Mouse (Mus musculus): ENCODE data around the gene Ascc1. TPM values are rescaled to one million over a fixed set of nuclear protein-coding genes. Genes with fewer than 3 reads are reported as not detected.

The Ascc1 gene
- polyA plus RNA-seq (2014; fragmentation: Nextera tagmentation; extraction: Ambion mirVana), result 37.2 and 37.4 TPM in 2 replicates

DNA sequence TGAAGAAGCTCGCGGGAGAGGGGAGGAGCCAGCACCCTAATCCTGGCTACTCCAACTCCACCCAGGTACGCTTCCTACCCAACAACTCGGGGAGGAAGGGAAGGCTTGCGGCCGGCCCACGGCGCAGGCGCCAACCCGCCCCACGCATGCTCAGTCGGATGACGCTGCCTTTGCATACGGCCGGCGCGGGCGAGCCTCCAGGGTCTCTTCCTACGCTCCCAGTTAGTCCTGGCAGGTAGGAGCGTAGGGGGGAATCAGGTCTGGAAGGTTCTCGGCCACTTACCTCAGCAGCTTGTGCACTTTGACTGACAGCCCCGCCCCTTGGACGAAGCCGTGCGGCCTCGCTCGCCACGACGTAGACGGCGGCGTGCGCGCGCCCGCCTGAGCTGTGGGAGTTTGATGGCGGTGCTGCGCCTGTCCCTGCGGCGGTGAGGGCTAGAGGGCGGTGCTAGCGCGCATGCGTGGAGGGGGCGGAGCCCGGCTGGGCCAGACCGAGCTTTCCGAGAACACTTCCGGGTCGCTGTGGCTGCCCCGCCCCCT is at the start of gene Ascc1, which contains the start of gene Anapc16:
TSS of gene Ascc1 (plus strand) at position 133 of the 540 bp plus-strand sequence.
TSS of gene Anapc16 (minus strand) at position 463 of the 540 bp plus-strand sequence.
- under 1% methylated on average over 51 of the region's 51 CpGs for WGBS
- H3K4me1 ChIP-seq (replicated peaks; ENCODE audit: control insufficient read depth, insufficient read depth, low read length), result peaks cover 9% of the 10 kb centered on the region
- H3K4me3 ChIP-seq (ENCODE audit: low read depth, low read length), result peak within 1 kb of the TSS; percentile 63
- no peaks in the 10 kb centered on the region for H3K9me3 ChIP-seq (ENCODE audit: control insufficient read depth, low read length)
- H3K36me3 ChIP-seq (ENCODE audit: control insufficient read depth, insufficient read depth, low read length), result peaks cover 4% of the 10 kb centered on the region; the same call in 1 of the 2 replicates
- peak; percentile 95 for ATAC-seq (replicated peaks; ENCODE audit: low FRiP score)
- peak; percentile 99 for DNase-seq (ENCODE audit: low spot score)
- peak within 1 kb of the TSS; percentile 95 for H3K27ac ChIP-seq (ENCODE audit: low read depth, low read length)
- H3K4me2 ChIP-seq, result peak within 1 kb of the TSS; percentile 90
- no peaks in the 10 kb centered on the region for H3K27me3 ChIP-seq (replicated peaks; ENCODE audit: control insufficient read depth, insufficient read depth, low read length)
- H3K9ac ChIP-seq (ENCODE audit: low read depth, low read length), result peak within 1 kb of the TSS; percentile 82

DNA sequence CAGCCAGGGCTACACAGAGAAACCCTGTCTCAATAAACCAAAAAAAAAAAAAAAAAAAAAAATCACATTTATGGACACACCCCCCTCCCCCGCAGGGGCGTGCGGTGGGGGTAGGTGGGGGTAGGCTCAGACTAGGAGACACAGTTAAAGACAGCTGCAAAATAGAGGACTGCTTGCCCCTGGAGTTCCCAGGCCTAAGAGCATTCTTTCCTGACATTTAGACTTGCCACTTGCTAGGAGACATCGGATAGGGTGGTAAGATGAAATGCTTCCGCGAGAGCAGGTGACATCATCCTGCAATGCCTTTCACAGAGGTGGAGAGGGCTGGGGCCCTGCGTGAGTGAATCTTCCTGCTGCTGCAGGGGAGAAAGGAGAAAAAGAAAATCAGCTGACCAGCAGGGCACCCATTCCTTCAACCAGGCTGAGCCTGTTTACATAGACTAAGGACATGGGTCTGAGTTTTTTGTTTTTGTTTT is 49.0 kb upstream of the Ascc1 start:
- Histone ChIP-seq H3K9ac (ENCODE audit: low read depth, low read length) (no peak overlapping the region), H3K9me3 (ENCODE audit: control insufficient read depth, low read length) (no peaks in the 10 kb centered on the region), H3K27ac (ENCODE audit: low read depth, low read length) (no peak overlapping the region), H3K4me1 (replicated peaks; ENCODE audit: control insufficient read depth, insufficient read depth, low read length) (peaks cover 22% of the 10 kb centered on the region), H3K27me3 (replicated peaks; ENCODE audit: control insufficient read depth, insufficient read depth, low read length) (peaks cover 22% of the 10 kb centered on the region), H3K36me3 (ENCODE audit: control insufficient read depth, insufficient read depth, low read length) (peaks cover 3% of the 10 kb centered on the region; the same call in 1 of the 2 replicates), H3K4me3 (ENCODE audit: low read depth, low read length) (no peak overlapping the region), H3K4me2 (no peak overlapping the region)
- no peak for ATAC-seq (replicated peaks; ENCODE audit: low FRiP score)
- WGBS, result 33% methylated on average over 7 of the region's 7 CpGs
- no peak for DNase-seq (ENCODE audit: low spot score)

DNA sequence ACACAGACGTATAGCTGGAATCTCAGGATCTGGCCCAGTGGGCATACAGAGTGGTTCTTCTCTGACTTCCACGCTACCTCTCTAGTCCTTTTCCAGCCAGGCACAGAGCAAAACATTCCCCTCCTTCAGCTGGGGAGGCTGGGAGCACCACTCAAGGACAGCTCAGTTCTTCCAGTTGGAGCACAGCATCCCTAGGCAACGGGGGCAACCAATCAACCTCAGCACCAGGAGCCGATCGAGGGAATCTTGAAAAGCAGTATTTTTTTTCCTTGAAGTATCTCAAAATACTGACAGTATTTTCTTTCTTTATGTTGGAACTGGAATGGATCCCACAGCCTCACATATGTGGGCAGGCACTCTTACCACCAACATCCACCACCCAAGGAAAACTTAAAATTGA is 45.9 kb upstream of the Ascc1 start:
- no peaks in the 10 kb centered on the region for H3K36me3 ChIP-seq (ENCODE audit: control insufficient read depth, insufficient read depth, low read length)
- H3K9ac ChIP-seq (ENCODE audit: low read depth, low read length), result no peak overlapping the region
- DNase-seq (ENCODE audit: low spot score) (no peak), ATAC-seq (replicated peaks; ENCODE audit: low FRiP score) (no peak)
- peaks cover 21% of the 10 kb centered on the region for H3K27me3 ChIP-seq (replicated peaks; ENCODE audit: control insufficient read depth, insufficient read depth, low read length)
- no peak overlapping the region for H3K4me2 ChIP-seq
- H3K9me3 ChIP-seq (ENCODE audit: control insufficient read depth, low read length), result no peaks in the 10 kb centered on the region
- no peak overlapping the region for H3K4me3 ChIP-seq (ENCODE audit: low read depth, low read length)
- 69% methylated on average over 5 of the region's 5 CpGs for WGBS
- no peak overlapping the region for H3K27ac ChIP-seq (ENCODE audit: low read depth, low read length)
- 0 out of 2 replicates have a peak, but pooled peaks cover 3% of the 10 kb centered on the region for H3K4me1 ChIP-seq (replicated peaks; ENCODE audit: control insufficient read depth, insufficient read depth, low read length)

DNA sequence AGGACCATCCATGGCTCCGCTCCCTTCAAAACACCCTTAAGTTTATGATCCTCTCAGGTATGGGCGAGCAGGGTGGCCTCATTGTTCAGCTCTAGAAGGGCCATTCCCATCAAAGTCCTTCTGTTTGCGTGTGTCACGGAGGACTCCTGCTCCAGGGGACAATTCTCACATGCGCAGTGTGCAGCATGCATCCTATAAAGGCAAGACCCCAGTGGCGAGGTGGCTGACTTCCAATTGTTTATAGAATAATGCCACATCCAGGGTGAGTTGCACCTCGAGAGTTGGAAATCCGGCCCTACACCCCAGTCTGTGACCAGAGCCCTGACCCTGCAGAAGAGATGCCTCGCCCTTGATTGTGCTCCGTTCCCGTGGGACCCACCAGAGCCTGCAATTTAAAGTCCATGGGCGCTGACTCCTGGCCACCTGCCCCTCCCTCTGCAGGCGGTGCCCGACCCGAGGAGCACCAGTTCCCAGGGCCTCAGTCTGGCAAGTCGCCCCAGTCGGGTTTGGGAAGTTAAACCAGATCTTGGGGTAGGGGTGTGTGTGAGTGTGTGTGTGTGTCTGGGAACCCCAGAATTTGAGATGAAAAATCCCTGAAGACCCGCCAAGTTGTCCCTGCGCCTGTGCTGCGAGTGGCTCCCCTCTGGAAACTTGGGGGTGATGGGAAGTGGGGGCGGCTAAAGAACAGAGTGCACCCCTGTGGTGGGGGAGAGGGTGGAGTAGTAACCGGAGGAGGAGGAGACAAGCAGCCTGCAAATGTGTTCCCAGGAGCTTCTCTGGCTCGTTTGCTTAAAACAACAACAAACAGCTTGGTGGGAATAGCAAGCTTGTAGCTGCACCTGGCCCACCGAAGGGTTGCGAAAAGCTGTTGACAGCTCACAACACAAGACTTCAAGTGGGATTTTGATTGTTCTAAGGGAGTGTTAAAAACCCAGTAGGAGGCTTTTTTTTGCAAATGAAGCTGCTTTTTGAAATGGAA is 45.1 kb upstream of the Ascc1 start:
- WGBS, result 27% methylated on average over 25 of the region's 25 CpGs
- no peak for DNase-seq (ENCODE audit: low spot score)
- no peak overlapping the region for H3K4me3 ChIP-seq (ENCODE audit: low read depth, low read length)
- no peak overlapping the region for H3K27ac ChIP-seq (ENCODE audit: low read depth, low read length)
- peaks cover 21% of the 10 kb centered on the region for H3K27me3 ChIP-seq (replicated peaks; ENCODE audit: control insufficient read depth, insufficient read depth, low read length)
- H3K4me2 ChIP-seq, result no peak overlapping the region
- H3K4me1 ChIP-seq (replicated peaks; ENCODE audit: control insufficient read depth, insufficient read depth, low read length), result 0 out of 2 replicates have a peak, but pooled peaks cover 2% of the 10 kb centered on the region
- ATAC-seq (replicated peaks; ENCODE audit: low FRiP score), result no peak
- H3K9me3 ChIP-seq (ENCODE audit: control insufficient read depth, low read length), result no peaks in the 10 kb centered on the region
- no peak overlapping the region for H3K9ac ChIP-seq (ENCODE audit: low read depth, low read length)
- H3K36me3 ChIP-seq (ENCODE audit: control insufficient read depth, insufficient read depth, low read length), result no peaks in the 10 kb centered on the region

DNA sequence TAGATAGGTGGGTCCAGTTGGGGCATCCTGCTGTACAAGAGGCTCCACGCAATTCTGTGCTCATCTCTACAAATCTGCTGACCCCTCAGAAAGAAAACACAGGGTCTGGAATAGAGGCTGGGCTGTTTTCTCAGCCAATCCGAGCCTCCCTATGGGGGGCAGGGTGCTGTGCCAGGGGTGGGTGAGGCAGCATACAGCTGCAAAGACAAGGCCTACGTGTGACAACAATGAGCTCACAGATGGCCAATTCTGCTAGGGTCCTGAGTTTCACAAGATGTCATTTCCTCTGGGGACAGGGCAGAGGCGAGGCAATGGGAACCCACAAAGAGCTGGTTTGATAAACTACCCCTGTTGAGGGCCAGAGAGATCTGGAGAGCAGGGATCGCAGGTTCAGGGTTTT is 44.1 kb upstream of the Ascc1 start:
- Histone ChIP-seq H3K27me3 (replicated peaks; ENCODE audit: control insufficient read depth, insufficient read depth, low read length) (peaks cover 21% of the 10 kb centered on the region), H3K4me2 (no peak overlapping the region), H3K27ac (ENCODE audit: low read depth, low read length) (no peak overlapping the region), H3K9me3 (ENCODE audit: control insufficient read depth, low read length) (no peaks in the 10 kb centered on the region), H3K9ac (ENCODE audit: low read depth, low read length) (no peak overlapping the region), H3K4me1 (replicated peaks; ENCODE audit: control insufficient read depth, insufficient read depth, low read length) (no peaks in the 10 kb centered on the region), H3K4me3 (ENCODE audit: low read depth, low read length) (no peak overlapping the region), H3K36me3 (ENCODE audit: control insufficient read depth, insufficient read depth, low read length) (no peaks in the 10 kb centered on the region)
- no peak for DNase-seq (ENCODE audit: low spot score)
- no peak for ATAC-seq (replicated peaks; ENCODE audit: low FRiP score)
- WGBS, result 43% methylated on average over 5 of the region's 5 CpGs

DNA sequence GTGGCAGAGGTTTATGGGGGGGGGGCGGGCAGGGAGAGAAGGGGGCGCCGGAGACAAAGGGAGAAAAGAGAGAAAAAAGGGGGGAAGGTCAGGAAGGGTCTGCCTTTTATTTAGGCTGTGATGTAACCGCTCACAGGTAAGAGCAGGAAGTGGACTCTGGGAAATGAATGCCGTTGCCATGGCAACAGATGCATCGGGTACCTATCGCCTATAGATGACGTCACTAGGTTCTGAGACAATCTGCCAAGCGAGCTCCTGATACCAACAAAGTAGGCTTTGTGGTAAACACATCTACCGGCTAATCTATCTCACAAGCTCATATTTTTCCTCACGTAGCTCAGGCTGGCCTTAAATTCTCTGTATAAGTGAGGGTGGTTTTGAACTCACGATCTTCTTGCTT is 43.1 kb upstream of the Ascc1 start:
- no peaks in the 10 kb centered on the region for H3K9me3 ChIP-seq (ENCODE audit: control insufficient read depth, low read length)
- H3K4me2 ChIP-seq, result no peak overlapping the region
- H3K9ac ChIP-seq (ENCODE audit: low read depth, low read length), result no peak overlapping the region
- WGBS, result 73% methylated on average over 12 of the region's 12 CpGs
- H3K4me3 ChIP-seq (ENCODE audit: low read depth, low read length), result no peak overlapping the region
- DNase-seq (ENCODE audit: low spot score) (no peak), ATAC-seq (replicated peaks; ENCODE audit: low FRiP score) (no peak)
- no peaks in the 10 kb centered on the region for H3K36me3 ChIP-seq (ENCODE audit: control insufficient read depth, insufficient read depth, low read length)
- H3K27ac ChIP-seq (ENCODE audit: low read depth, low read length), result no peak overlapping the region
- H3K4me1 ChIP-seq (replicated peaks; ENCODE audit: control insufficient read depth, insufficient read depth, low read length), result peaks cover 2% of the 10 kb centered on the region; the same call in 1 of the 2 replicates
- peaks cover 21% of the 10 kb centered on the region for H3K27me3 ChIP-seq (replicated peaks; ENCODE audit: control insufficient read depth, insufficient read depth, low read length)

DNA sequence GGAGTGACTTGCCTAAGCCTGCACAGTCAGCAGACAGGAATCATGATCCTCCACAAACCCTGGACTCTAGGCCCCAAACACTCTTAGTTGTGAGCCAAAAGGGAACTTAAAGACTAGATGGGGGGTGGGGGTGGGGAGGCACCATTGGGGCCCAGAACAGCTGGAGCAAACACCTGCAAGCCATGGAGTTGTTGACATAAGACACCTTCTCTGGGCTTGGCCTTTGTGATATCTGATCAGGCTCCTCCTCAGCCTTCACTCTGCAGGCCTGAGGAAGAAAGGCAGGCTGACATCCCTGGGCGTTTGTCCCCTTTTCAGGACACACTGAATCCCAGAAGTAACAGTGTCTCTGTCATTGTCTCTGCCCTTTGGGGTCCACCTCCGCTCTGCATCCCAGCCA is 39.0 kb upstream of the Ascc1 start:
- Histone ChIP-seq H3K4me3 (ENCODE audit: low read depth, low read length) (no peak overlapping the region), H3K36me3 (ENCODE audit: control insufficient read depth, insufficient read depth, low read length) (no peaks in the 10 kb centered on the region), H3K4me2 (no peak overlapping the region), H3K9ac (ENCODE audit: low read depth, low read length) (no peak overlapping the region), H3K27me3 (replicated peaks; ENCODE audit: control insufficient read depth, insufficient read depth, low read length) (peaks cover 4% of the 10 kb centered on the region; the same call in 1 of the 2 replicates), H3K9me3 (ENCODE audit: control insufficient read depth, low read length) (no peaks in the 10 kb centered on the region), H3K4me1 (replicated peaks; ENCODE audit: control insufficient read depth, insufficient read depth, low read length) (peaks cover 5% of the 10 kb centered on the region; the same call in 1 of the 2 replicates), H3K27ac (ENCODE audit: low read depth, low read length) (no peak overlapping the region)
- 78% methylated on average over 2 of the region's 2 CpGs for WGBS
- DNase-seq (ENCODE audit: low spot score) (no peak), ATAC-seq (replicated peaks; ENCODE audit: low FRiP score) (no peak)

DNA sequence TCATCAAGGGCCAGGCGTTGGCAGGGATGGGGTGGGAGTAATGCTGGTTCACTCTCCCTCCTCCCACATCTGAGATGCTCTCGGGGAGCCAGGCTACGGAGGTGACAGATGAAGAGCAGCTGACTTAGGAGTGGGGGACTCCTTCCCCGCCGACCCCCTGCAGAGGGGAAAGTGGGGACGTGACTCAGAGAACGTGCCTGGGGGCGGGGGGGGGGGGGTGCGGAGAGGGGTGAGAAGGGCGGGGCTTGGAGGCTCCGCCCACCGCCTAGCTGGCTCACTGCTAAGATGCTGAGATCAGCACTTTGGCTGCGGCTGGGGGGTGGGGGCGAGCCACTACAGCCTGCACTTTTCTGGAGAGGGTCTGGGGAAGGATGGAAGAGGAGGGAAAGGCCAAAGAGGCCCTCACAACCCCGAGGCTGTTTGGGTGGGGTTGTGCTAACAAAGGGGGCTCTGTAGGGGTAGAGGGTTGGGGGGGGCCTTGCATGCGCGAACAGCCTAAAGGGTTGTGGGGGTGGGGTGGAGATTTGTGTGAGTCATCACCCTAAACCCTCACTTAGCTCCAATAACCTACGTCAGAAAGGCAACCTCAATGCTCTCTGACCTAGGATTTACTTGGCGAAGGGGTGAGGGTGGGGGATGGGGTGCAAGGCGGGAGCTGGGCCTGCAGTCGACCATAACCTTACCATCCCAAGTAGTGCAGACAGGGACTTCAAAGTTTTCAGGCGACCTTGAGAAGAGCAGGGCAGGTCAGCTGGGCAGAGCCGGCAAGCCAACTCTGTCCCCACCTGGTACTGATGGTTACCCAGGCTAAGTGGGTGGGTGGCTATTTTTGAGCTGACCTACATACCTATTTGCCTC is 37.9 kb upstream of the Ascc1 start:
- Histone ChIP-seq H3K4me1 (replicated peaks; ENCODE audit: control insufficient read depth, insufficient read depth, low read length) (peaks cover 8% of the 10 kb centered on the region; the same call in 1 of the 2 replicates), H3K9me3 (ENCODE audit: control insufficient read depth, low read length) (no peaks in the 10 kb centered on the region), H3K27ac (ENCODE audit: low read depth, low read length) (peak overlapping the region; percentile 38; the same call in 1 of the 2 replicates), H3K9ac (ENCODE audit: low read depth, low read length) (no peak overlapping the region), H3K36me3 (ENCODE audit: control insufficient read depth, insufficient read depth, low read length) (no peaks in the 10 kb centered on the region), H3K27me3 (replicated peaks; ENCODE audit: control insufficient read depth, insufficient read depth, low read length) (no peaks in the 10 kb centered on the region), H3K4me3 (ENCODE audit: low read depth, low read length) (no peak overlapping the region), H3K4me2 (peak overlapping the region; percentile 3)
- WGBS, result 19% methylated on average over 16 of the region's 23 CpGs
- no peak; the same call in 1 of the 2 replicates for ATAC-seq (replicated peaks; ENCODE audit: low FRiP score)
- DNase-seq (ENCODE audit: low spot score), result no peak
